Mouse (Mus musculus) G1E (cell line): ENCODE measurements around the gene Mtcl1.

Experiments used
- CTCF ChIP-seq: IDR thresholded peaks from 2 replicates; pipeline ENCODE4 v1.5.1; 2012; ENCODE audit warnings: low read depth, low read length, inconsistent platforms, mixed read lengths
- GATA1 ChIP-seq: IDR thresholded peaks from 2 replicates; pipeline ENCODE4 v1.6.1; 2012; ENCODE audit warnings: borderline replicate concordance, low read length, inconsistent platforms, mixed read lengths
- GATA2 ChIP-seq: IDR thresholded peaks from 2 replicates; pipeline ENCODE4 v1.6.1; 2012; ENCODE audit warnings: low read depth, low read length, inconsistent platforms, borderline replicate concordance
- POLR2AphosphoS5 ChIP-seq: IDR thresholded peaks from 2 replicates; pipeline ENCODE4 v1.6.1; 2012; ENCODE audit warnings: low read depth, low read length, inconsistent platforms; ENCODE audit not compliant: insufficient replicate concordance
- TAL1 ChIP-seq: conservative IDR thresholded peaks from 2 replicates; pipeline ENCODE4 v1.6.1; 2012; ENCODE audit warnings: low read depth, low read length, inconsistent platforms, mixed read lengths

- TF ChIP-seq CTCF = no peak
- TF ChIP-seq TAL1 = no peak
- TF ChIP-seq POLR2AphosphoS5 = no peak
- no peak for TF ChIP-seq GATA1
- no peak for TF ChIP-seq GATA2
These were observed 47.0 kb upstream of the Mtcl1 start for GRCm38 (mm10) chr17:66496589-66496988.
